Mouse (Mus musculus): ENCODE data around the gene Fcgrt.

Gene Fcgrt

DNA sequence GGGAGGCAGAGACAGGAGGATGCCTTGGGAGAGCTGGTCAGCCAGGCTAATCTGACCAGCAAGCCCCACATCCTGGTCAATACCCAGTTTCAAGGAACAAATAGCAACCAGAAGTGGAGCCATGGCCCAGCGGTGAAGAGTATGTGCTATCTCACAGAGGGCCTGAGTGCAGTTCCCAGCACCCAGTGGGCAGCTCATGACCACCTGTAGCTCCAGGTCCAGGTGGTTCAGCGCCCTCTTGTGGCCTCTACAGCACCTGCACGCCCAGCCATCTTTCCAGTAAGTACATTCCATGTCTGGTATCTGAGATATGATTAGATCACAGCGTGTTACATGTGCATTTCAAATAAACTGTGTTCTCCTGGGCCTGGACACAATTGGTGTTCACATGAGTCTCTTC is 17.6 kb downstream of the Fcgrt start:
- no peak for DNase-seq (ENCODE audit: low read depth in 1 of 2, low spot score in 2 of 2)

DNA sequence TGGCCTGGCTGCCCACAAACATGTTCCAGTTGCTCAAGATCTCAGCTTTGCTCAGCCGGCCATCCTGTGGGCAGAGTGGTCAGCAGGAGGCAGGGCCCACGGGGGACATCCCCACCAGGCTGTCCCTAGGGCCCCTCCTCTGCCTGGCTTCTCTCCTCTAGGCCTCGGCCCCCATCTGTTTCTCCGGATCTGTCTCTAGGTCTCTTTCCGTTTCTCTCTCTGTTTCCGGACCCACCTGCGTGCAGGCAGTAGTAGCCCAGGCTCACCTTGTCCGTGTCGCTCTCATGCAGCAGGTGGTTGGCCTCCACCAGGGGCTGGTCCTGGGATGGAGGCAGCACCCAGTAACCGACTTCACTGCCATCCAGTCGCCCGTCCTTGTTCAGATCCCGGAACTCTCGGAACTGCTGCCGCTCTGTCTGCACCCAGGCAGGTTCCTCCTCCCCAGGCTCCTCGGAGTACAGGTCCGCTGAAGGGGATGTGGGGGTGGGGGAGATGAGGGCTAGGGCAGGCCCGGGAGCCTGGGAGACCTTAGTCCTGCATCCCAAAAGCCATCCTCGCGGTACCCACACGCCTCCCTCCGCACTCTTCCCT is 20.3 kb downstream of the Fcgrt start:
- no peak for DNase-seq (ENCODE audit: low read depth in 1 of 2, low spot score in 2 of 2)

DNA sequence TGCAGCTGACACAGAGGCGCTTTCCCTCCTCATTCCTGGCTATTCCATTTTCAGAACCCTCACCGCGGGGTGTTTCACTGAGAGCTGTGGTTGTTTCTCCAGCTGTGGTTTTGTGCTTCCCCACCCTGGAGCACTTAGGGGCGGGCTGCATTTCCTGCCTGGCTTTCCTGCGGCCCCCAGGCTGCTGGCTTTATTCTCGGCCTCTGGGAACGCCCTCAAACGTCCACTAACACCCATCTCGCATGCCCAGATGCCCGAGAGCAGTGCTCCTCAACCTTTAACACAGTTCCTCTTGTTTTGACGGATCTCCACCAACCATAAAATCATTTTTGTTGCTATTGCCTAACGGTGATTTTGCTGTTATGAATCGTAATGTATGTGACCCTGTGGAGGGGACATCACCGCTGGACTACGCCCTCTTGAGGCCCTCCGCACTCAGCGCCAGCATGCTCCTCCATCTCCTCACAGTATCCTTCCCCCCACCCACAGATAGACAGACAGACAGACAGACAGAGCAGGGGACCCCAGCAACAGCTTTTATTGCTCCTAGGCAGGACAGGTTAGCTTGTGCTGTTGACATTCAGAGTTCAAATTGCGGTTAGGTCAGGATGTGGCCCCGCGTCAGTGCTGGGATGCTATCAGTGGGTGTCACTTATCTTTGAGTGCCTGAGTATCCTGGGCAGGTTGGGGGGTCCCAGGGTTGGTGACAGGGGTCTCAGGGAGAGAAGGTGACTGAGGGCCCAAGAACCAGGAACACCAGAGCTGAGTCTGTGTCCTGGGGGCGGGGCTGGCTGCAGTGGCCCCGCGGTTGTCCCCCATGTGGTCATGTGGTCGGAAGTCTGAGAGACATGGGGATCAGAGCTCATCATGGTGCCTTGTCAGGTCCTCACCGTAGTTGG is 21.0 kb downstream of the Fcgrt start:
- peak; percentile 30 to 71 for DNase-seq (ENCODE audit: low read depth in 1 of 2, low spot score in 2 of 2)

DNA sequence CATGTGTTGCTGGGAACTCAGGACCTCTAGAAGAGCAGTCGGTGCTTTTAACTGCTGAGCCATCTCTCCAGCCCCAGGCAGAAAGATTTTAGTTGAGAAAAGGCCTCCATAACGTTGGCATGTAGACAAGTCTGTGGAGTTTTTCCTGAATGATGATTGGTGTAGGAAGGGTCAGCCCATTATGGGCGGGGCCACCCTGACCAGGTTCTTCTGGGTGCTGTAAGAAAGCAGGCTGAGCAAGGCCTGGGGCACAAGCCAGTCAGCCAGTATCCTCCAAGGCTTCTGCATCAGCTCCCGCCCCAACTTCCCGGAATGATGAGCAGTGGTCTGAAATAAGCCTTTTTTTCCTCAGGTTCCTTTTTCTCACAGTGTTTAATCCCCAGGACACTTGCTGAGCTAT is 22.6 kb downstream of the Fcgrt start:
- DNase-seq (ENCODE audit: low read depth in 1 of 2, low spot score in 2 of 2): no peak

DNA sequence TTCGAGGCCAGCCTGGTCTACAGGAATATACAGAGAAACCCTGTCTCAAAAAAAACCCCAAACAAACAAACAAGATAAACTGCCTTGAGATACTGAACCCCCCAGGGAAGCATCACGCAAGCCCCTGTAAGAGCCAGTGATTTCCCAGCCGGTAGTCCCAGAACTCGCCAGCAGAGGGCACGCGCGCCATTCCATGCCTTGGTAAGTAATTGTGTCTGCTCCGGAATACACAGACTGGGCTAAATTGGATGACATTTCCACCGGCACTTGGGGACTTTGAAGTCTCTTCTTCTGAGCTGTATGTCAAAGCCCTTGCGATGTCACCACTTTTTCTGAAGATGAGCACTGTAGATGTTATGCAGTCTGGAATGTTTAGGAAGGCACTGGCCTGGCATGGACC is 23.8 kb downstream of the Fcgrt start:
- peak; percentile 59 to 86 for DNase-seq (ENCODE audit: low read depth in 1 of 2, low spot score in 2 of 2)

DNA sequence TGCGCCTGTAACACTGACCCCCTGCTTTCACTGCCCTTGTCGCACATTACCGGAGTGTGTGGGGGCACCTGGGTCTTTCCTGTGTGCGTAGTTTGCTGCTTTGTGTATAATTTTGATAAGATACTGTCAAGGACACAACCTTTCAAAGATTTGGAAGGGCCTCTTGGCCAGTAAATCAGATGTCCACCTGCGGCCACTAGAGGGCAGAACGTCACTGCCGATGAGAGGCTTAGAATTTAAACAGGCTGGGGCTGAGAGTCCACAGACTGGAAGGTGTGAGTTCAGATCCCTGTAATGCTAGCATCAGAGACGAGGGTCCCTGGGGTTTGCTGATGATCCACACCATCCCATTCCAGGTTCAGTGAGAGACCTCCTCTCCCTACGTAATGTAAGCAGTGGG is 25.1 kb downstream of the Fcgrt start:
- peak; percentile 33 to 56 for DNase-seq (ENCODE audit: low read depth in 1 of 2, low spot score in 2 of 2)

DNA sequence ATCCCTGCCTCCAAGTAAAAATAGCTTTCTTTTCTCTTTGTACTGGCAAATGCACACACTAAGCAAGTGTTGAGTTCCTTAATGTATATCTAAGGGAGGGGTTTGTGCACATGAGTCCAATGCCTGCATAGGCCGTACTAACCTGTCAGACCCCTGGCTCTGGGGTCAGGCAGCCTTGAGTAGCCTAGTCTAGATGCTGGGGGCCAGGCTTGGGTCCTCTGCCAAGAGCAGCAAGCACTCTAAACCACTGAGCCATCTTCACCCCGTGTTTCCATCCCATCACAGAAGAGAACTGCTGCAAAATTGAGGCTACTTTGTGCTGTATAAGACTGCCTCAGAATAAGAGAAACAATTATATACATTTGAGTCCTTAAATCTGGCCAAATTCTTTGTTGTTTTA is 25.8 kb downstream of the Fcgrt start:
- DNase-seq (ENCODE audit: low read depth in 1 of 2, low spot score in 2 of 2): no peak

DNA sequence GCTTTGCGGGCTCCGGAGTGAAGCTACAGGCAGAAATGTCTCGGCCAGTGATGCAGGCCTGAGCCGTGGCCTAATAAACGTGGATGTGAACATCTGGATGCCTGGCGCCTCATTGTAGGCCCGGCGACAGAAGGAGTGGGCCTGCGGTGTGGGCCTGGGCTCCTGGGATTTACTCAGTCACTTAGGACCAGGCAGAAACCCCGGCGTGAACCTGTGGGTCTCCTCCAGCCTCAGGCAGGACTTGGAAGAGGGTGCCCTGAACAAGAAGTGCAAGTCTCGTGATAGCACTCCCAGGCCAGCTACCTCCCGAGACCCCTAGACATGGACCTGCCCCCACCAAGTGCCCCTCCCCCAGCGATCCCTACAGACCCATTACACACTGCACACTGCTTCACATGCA is 26.3 kb downstream of the Fcgrt start:
- DNase-seq (ENCODE audit: low read depth in 1 of 2, low spot score in 2 of 2): no peak

DNA sequence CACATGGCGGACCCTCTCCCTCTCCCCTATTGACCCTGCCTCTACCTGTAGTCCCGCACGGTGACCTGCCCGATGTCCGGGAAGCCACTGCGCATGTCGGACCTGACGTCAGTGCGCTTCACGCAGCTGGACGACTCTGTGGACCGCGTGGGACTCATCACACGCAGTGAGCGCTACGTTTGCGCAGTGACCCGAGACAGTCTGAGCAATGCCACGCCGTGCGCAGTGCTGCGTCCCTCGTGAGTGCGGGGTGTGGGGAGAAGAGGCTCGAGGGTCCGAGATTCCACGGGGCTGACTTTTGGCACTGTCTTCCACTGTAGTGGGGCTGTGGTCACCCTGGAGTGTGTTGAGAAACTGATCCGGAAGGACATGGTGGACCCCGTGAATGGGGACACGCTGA is 27.1 kb downstream of the Fcgrt start:
- DNase-seq (ENCODE audit: low read depth in 1 of 2, low spot score in 2 of 2): no peak

DNA sequence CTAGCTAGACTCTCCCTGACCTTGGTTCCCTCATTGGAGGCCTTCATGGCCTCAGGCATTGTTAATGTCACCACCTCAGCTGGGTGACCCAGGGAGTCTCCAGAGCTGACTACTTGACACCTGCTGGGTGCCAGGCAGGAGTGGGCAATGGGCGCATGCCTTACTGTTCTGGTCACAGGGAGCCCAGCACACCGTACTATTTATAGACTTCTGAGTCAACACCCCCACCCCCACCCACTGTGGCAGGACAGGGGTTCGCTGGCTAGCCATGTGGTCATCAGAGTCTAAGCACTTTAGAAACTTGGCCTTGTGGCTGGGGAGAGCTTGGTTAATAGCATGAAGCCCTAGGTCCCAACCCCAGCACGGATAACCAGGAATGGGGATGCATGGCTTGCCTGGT is 28.2 kb downstream of the Fcgrt start:
- DNase-seq (ENCODE audit: low read depth in 1 of 2, low spot score in 2 of 2): no peak

DNA sequence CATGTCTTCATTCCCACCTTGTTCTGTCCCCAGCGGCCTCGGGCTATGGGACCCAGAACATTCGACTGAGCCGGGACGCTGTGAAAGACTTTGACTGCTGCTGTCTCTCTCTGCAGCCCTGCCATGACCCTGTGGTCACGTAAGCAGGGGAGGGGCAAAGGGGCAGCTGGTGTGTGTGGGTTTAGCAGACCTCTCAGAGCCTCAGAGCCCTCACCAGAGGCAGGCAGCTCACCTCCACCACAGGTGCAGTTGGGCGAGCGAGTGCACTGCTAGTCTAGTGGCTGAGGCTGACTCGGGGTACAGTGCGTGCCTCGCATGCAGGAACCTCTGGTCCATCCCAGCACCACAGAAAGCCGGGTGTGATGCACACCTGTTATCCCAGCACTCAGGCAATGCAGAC is 29.7 kb downstream of the Fcgrt start:
- DNase-seq (ENCODE audit: low read depth in 1 of 2, low spot score in 2 of 2): no peak

DNA sequence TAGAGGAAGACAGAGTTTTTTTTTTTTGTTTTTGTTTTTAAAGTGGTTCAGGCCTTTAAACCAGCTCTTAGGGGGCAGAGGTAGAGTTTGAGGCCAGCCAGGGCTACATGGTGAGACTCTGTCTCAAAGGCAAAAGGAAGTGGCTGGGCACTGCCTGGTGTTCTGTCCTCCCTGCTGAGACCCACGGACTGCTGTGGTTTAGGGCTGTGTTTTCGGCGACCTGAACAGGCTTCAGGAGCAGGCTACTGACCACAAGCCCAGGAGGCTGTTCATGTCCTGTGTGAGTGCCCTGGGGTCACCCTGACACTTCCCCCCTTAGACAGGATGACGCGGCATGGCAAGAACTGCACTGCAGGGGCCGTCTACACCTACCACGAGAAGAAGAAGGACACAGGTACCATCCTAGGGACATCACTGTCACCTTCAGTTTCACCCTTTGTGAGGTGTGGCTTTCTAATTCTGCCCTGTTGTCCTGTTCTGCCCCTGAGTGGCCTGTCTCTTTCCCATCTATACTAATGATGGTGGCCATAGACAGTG is 30.4 kb downstream of the Fcgrt start:
- DNase-seq (ENCODE audit: low read depth in 1 of 2, low spot score in 2 of 2): no peak

DNA sequence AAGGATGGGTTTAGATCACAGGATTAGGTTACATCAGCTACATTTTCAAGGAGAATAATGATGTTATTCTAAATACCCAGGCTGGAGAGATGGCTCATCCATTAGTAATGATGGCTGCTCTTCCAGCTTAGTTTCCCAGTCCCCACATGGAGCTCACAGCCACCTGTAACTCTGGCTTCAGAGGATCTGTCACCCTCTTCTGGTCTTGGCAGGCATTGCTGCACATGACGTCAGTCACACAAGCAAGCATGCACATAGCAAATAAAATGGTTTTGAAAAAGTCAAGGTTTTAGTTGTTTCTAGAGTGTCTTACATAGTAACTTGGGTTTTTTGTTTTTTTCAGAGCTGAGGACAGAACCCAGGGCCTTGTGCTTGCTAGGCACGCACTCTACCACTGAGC is 31.4 kb downstream of the Fcgrt start:
- no peak for DNase-seq (ENCODE audit: low read depth in 1 of 2, low spot score in 2 of 2)

DNA sequence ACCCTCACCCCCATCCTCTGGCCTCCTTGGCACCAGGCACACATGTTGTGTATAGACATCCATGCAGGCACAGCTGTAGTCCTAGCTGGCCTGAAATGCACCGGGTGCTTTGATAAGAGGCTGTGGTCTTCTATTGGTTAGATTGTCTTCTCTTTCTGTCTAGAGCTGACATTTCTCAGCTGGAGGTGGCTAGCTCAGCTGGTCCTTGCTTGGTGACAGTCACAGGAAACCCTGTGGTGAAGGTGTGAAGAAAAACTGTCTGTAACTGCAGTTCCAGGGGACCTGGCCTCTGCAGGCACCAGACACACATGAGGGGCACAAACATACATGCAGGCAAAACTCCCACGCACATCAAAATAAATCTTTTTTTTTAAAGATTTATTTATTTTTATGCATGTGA is 34.0 kb downstream of the Fcgrt start:
- DNase-seq (ENCODE audit: low read depth in 1 of 2, low spot score in 2 of 2): no peak

DNA sequence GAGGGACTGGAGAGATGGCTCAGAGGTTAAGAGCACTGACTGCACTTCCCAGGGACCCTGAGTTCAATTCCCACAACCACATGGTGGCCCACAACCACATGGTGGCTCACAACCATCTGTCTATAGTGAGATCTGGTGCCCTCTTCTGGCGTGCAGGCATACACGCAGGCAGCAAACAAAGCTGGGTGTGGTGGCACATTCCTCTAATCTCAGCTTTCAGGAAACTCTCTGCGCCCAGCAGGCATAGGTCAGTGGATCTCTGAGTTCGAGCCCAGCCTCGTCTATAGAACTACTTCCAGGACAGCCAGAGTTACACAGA is 35.7 kb downstream of the Fcgrt start:
- DNase-seq (ENCODE audit: low read depth in 1 of 2, low spot score in 2 of 2): peak in 1 of 2 experiments; percentile 41

DNA sequence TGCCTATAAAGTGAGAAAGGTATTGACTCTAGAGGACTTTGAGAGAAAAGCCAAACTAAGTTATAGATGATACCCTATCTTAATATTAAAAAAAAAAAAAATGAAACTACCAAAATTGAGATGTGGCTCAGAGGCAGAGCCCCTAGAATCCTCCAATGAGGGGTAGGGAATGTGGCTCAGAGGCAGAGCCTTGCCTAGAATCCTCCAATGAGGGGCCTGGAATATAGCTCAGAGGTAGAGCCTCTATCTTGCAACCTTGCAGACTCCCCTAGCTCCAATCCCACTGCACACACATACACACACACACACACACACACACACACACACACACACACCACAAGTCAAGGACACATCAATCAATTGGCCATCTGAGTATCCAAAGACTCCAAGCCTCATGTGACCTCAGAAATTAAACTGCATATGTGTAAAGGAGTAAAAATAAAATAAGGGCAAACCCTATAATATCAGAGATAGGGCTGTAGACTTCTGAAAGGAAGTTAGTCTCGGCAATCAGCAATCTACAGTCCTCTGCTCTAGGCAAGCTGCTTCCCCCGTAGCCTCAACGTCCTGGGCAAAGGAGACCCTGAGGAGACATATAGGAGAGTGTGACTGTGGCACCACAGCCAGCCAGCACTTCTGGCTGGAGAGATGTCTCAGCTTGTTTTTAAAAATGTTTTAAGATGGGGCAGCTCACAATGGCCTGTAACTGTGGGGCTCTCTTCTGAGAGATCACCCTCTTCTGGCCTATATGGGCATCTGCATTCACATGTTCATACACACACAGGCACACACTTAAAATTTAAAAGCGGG is 36.3 kb downstream of the Fcgrt start:
- DNase-seq (ENCODE audit: low read depth in 1 of 2, low spot score in 2 of 2): no peak

DNA sequence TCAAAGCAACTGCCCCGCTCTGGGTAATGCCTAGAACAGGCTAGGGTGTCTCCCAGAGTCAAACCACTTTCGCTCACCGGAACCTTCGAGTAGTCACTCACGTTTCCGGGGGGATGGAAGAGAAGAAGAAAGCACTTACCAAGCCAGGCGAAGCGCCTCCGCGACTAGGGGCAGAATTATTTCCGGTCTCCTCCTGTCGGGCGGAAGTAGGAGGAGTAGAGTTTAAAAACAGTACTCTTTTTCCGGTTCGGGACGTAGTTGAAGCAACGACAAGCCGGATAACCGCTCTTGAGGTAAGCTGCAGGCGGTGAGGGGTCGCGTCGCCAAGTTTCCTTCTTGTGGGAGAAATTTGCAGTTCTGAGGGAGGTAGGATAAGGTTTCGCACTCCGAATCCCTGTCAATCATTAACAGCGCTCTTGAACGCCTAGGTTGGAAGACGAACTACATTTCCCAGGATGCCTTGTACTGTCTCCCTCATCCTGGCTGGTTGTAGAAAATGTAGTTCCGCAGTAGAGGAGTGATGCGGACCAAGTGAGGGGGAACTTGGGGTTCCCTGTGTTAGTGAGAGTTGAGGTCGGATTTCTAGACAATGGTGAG is 41.3 kb downstream of the Fcgrt start, which contains the start of the genes Nosip and Prrg2:
TSS of gene Nosip (plus strand) at position 191 of the 597 bp plus-strand sequence.
TSS of gene Prrg2 (minus strand) at position 439 of the 597 bp plus-strand sequence.
- DNase-seq (ENCODE audit: low read depth in 1 of 2, low spot score in 2 of 2): peak; percentile 89 to 90

DNA sequence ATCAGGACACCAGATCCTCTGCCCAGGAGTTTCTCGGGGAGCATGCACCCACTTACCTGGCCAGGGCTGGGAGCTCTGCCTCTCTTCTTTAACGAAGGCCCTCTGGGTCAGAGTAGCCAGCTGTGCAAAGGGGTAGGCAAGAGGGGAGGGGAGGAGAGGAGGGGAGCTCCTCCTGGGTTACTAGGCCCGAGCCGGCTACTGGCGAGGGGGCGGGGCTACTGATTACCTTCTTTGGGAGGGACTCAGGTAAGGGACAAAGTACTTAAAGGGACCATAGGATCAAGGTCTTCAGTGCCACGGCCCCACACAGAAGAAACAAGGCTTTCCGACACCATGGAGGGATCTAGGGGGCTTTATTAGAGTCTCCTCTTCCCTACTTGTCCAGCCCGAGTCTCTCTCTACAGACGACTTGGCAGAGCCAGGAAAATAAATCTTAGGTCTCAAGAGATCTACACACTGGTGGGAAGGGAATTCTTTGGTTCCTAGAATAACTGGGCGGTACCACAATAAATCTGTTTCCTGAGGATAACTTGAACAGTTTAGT is 42.0 kb downstream of the Fcgrt start:
- no peak for DNase-seq (ENCODE audit: low read depth in 1 of 2, low spot score in 2 of 2)

DNA sequence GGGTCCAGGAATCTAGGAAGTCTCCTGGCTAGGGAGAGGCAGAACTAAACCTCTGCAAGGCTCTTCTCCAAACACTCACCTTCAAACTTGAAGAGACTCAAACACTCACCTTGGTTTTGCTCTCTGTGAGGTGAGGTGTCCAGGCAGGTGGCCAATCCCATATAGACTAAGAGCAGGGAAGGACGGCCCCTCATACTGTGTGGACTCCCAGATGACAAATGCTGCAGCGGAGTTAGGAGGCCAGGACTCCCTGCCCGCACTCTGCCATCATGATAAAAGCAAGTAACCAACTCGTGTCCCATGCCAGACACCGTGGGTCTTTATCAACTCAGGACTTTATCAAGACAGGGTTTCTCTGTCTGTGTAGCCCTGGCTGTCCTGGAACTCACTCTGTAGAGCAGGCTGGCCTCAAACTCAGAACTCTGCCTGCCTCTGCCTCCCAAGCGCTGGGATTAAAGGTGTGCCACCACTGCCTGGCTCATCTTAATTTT is 43.0 kb downstream of the Fcgrt start:
- DNase-seq (ENCODE audit: low read depth in 1 of 2, low spot score in 2 of 2): no peak

DNA sequence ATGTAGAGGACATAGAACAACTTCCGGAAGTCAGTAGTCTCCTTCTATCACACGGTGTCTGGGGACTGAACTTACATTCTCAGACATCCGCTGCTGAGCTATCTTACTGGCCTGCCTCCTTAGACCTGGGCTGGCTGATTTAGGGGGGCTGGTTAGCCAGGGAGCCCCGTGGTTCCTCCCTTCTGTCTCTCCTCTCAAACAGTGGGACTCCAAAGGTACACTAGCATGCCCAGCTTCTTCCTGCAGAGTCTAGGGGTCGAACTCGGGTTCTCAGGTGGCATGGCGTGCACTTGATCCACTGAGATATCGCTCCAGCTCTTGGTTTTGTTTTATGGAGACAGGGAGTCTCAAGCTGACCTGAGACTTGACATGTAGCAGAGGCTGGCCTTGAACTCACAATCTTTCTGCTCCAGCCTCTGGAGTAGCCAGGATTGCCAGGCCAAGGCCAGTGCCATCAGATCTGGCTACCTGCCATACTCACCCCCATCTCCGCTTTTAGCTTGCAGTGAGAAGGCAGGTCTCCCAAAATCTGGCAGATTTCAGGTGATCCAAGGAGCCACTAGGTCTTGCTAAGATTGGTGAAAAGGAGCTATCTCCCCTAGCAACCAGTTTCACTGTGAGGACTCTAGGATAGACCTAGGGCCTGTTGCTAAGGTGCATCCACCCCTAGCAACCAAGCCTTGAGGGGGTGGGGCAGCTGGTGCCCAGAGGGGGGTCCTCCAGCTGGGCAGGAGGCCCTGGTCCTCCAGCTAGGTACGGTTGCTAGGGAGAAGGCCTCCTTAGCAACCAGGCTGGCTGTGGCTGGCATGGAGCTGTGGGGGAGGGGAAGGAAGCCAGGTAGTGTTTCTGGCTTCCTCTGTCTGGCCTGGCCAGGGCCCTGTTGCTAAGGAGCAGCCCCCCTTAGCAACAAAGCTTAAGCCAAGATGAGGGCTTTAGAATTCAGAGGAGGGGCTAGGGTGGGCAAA is 44.8 kb downstream of the Fcgrt start:
- DNase-seq (ENCODE audit: low read depth in 1 of 2, low spot score in 2 of 2): no peak

Data from monocyte, adult 2 months (primary cell).